Mouse (Mus musculus): ENCODE data around the gene Tlcd2. TPM values are rescaled to one million over a fixed set of nuclear protein-coding genes. Genes with fewer than 3 reads are reported as not detected.

Gene Tlcd2
- polyA plus RNA-seq, 1 experiment, result 78.8 TPM

- H3K27ac ChIP-seq (ENCODE audit: insufficient read depth, low read depth, low read length), result no peak overlapping the region
- H3K4me3 ChIP-seq (ENCODE audit: low read depth, low read length), result no peak overlapping the region
- H3K4me1 ChIP-seq (ENCODE audit: control insufficient read depth, insufficient read depth, insufficient read length, low read length), result no peaks in the 10 kb centered on the region
- TF ChIP-seq POLR2A (IDR thresholded peaks at IDR 0.05; ENCODE audit: low read depth, low read length) (no peak), CTCF (IDR thresholded peaks at IDR 0.05; ENCODE audit: extremely low read depth, insufficient read length, insufficient replicate concordance, low read depth, low read length) (no peak)
- peaks cover 89% of the 10 kb centered on the region for H3K36me3 ChIP-seq (ENCODE audit: control insufficient read depth, insufficient read depth, low read length)
- 22% methylated on average over 1 of the region's 1 CpGs for WGBS
- H3K27me3 ChIP-seq (ENCODE audit: control insufficient read depth, insufficient read depth, low read length), result no peaks in the 10 kb centered on the region
These were observed 36.6 kb downstream of the Tlcd2 start for GRCm38 (mm10) chr11:75498126-75498525.

- Histone ChIP-seq H3K27me3 (ENCODE audit: control insufficient read depth, insufficient read depth, low read length) (no peaks in the 10 kb centered on the region), H3K27ac (ENCODE audit: insufficient read depth, low read depth, low read length) (no peak overlapping the region), H3K4me1 (ENCODE audit: control insufficient read depth, insufficient read depth, insufficient read length, low read length) (peaks cover 11% of the 10 kb centered on the region), H3K36me3 (ENCODE audit: control insufficient read depth, insufficient read depth, low read length) (peaks cover 51% of the 10 kb centered on the region), H3K4me3 (ENCODE audit: low read depth, low read length) (no peak overlapping the region)
- WGBS, result 94% methylated on average over 4 of the region's 4 CpGs
- TF ChIP-seq CTCF (IDR thresholded peaks at IDR 0.05; ENCODE audit: extremely low read depth, insufficient read length, insufficient replicate concordance, low read depth, low read length) (no peak), POLR2A (IDR thresholded peaks at IDR 0.05; ENCODE audit: low read depth, low read length) (no peak)
These were observed 46.6 kb downstream of the Tlcd2 start for GRCm38 (mm10) chr11:75508162-75508561.

GRCm38 (mm10) chr11:75508904-75509303 lies 47.4 kb downstream of the Tlcd2 start:
- Histone ChIP-seq H3K4me3 (ENCODE audit: low read depth, low read length) (no peak overlapping the region), H3K27ac (ENCODE audit: insufficient read depth, low read depth, low read length) (peak overlapping the region; percentile 98), H3K27me3 (ENCODE audit: control insufficient read depth, insufficient read depth, low read length) (no peaks in the 10 kb centered on the region), H3K4me1 (ENCODE audit: control insufficient read depth, insufficient read depth, insufficient read length, low read length) (peaks cover 11% of the 10 kb centered on the region), H3K36me3 (ENCODE audit: control insufficient read depth, insufficient read depth, low read length) (peaks cover 44% of the 10 kb centered on the region)
- TF ChIP-seq CTCF (IDR thresholded peaks at IDR 0.05; ENCODE audit: extremely low read depth, insufficient read length, insufficient replicate concordance, low read depth, low read length) (no peak), POLR2A (IDR thresholded peaks at IDR 0.05; ENCODE audit: low read depth, low read length) (no peak)
- WGBS, result 63% methylated on average over 8 of the region's 8 CpGs

- H3K27me3 ChIP-seq (ENCODE audit: control insufficient read depth, insufficient read depth, low read length), result no peaks in the 10 kb centered on the region
- H3K27ac ChIP-seq (ENCODE audit: insufficient read depth, low read depth, low read length), result peak within 1 kb of the TSS; percentile 98
- 2% methylated on average over 43 of the region's 43 CpGs for WGBS
- TF ChIP-seq POLR2A (IDR thresholded peaks at IDR 0.05; ENCODE audit: low read depth, low read length) (no peak), CTCF (IDR thresholded peaks at IDR 0.05; ENCODE audit: extremely low read depth, insufficient read length, insufficient replicate concordance, low read depth, low read length) (peak; percentile 10; the same call in 1 of the 2 replicates)
- H3K4me3 ChIP-seq (ENCODE audit: low read depth, low read length), result peak within 1 kb of the TSS; percentile 88
- peaks cover 34% of the 10 kb centered on the region for H3K36me3 ChIP-seq (ENCODE audit: control insufficient read depth, insufficient read depth, low read length)
- peaks cover 11% of the 10 kb centered on the region for H3K4me1 ChIP-seq (ENCODE audit: control insufficient read depth, insufficient read depth, insufficient read length, low read length)
These were observed 48.5 kb downstream of the Tlcd2 start, which contains the start of gene Rilp for GRCm38 (mm10) chr11:75509741-75510626. TSS of gene Rilp (plus strand) at chr11:75510094.

- Histone ChIP-seq H3K27ac (ENCODE audit: insufficient read depth, low read depth, low read length) (peak overlapping the region; percentile 98), H3K27me3 (ENCODE audit: control insufficient read depth, insufficient read depth, low read length) (no peaks in the 10 kb centered on the region), H3K4me3 (ENCODE audit: low read depth, low read length) (peak overlapping the region; percentile 88), H3K4me1 (ENCODE audit: control insufficient read depth, insufficient read depth, insufficient read length, low read length) (peaks cover 11% of the 10 kb centered on the region), H3K36me3 (ENCODE audit: control insufficient read depth, insufficient read depth, low read length) (peaks cover 30% of the 10 kb centered on the region)
- 2% methylated on average over 24 of the region's 24 CpGs for WGBS
- peak; percentile 79; the same call in 1 of the 2 replicates for TF ChIP-seq POLR2A (IDR thresholded peaks at IDR 0.05; ENCODE audit: low read depth, low read length)
- TF ChIP-seq CTCF (IDR thresholded peaks at IDR 0.05; ENCODE audit: extremely low read depth, insufficient read length, insufficient replicate concordance, low read depth, low read length), result peak; percentile 84
These were observed 49.1 kb downstream of the Tlcd2 start for GRCm38 (mm10) chr11:75510627-75510993.

- Histone ChIP-seq H3K4me3 (ENCODE audit: low read depth, low read length) (no peak overlapping the region), H3K27ac (ENCODE audit: insufficient read depth, low read depth, low read length) (no peak overlapping the region), H3K27me3 (ENCODE audit: control insufficient read depth, insufficient read depth, low read length) (no peaks in the 10 kb centered on the region), H3K4me1 (ENCODE audit: control insufficient read depth, insufficient read depth, insufficient read length, low read length) (peaks cover 11% of the 10 kb centered on the region), H3K36me3 (ENCODE audit: control insufficient read depth, insufficient read depth, low read length) (peaks cover 26% of the 10 kb centered on the region)
- WGBS, result 76% methylated on average over 6 of the region's 6 CpGs
- TF ChIP-seq CTCF (IDR thresholded peaks at IDR 0.05; ENCODE audit: extremely low read depth, insufficient read length, insufficient replicate concordance, low read depth, low read length) (no peak), POLR2A (IDR thresholded peaks at IDR 0.05; ENCODE audit: low read depth, low read length) (no peak)
These were observed 49.7 kb downstream of the Tlcd2 start for GRCm38 (mm10) chr11:75511213-75511612.

GRCm38 (mm10) chr11:75512301-75513018 lies 50.9 kb downstream of the Tlcd2 start:
- H3K27me3 ChIP-seq (ENCODE audit: control insufficient read depth, insufficient read depth, low read length), result no peaks in the 10 kb centered on the region
- H3K4me1 ChIP-seq (ENCODE audit: control insufficient read depth, insufficient read depth, insufficient read length, low read length), result peaks cover 11% of the 10 kb centered on the region
- H3K27ac ChIP-seq (ENCODE audit: insufficient read depth, low read depth, low read length), result no peak overlapping the region
- 85% methylated on average over 9 of the region's 9 CpGs for WGBS
- TF ChIP-seq CTCF (IDR thresholded peaks at IDR 0.05; ENCODE audit: extremely low read depth, insufficient read length, insufficient replicate concordance, low read depth, low read length) (no peak), POLR2A (IDR thresholded peaks at IDR 0.05; ENCODE audit: low read depth, low read length) (no peak)
- no peak overlapping the region for H3K4me3 ChIP-seq (ENCODE audit: low read depth, low read length)
- H3K36me3 ChIP-seq (ENCODE audit: control insufficient read depth, insufficient read depth, low read length), result peaks cover 21% of the 10 kb centered on the region

All from small intestine, adult 2 months (tissue).